Mouse (Mus musculus) lung, postnatal 0 days (tissue): ENCODE measurements around the gene Gpr65. TPM values are rescaled to one million over a fixed set of nuclear protein-coding genes. Genes with fewer than 3 reads are reported as not detected.

Experiments
- ATAC-seq: fragments of 200-750 bp; cut with Nextera tagmentation; 2 replicates; pipeline ENCODE4 v1.8.0; 2017; ENCODE audit warnings: moderate library complexity
- DNase-seq: peaks from one replicate; pipeline ENCODE4 v3.0.0-alpha.2; 2016; ENCODE audit warnings: low spot score
- H3K27ac ChIP-seq: fragments of 300-500 bp; sonication (generic); 2 replicates; pipeline ENCODE4 v1.5.1; 2014; ENCODE audit warnings: antibody characterized with exemption, mild to moderate bottlenecking, low read length, mixed read lengths
- H3K27me3 ChIP-seq: fragments of 300-500 bp; sonication (generic); replicated peaks from 2 replicates; pipeline ENCODE4 v1.6.1; 2014; ENCODE audit warnings: low read length, mixed read lengths; ENCODE audit not compliant: insufficient read depth
- H3K36me3 ChIP-seq: fragments of 300-500 bp; sonication (generic); 2 replicates; pipeline ENCODE4 v1.6.1; 2014; ENCODE audit warnings: low read length, mixed read lengths; ENCODE audit not compliant: insufficient read depth
- H3K4me1 ChIP-seq: fragments of 300-500 bp; sonication (generic); 2 replicates; pipeline ENCODE4 v1.6.1; 2014; ENCODE audit warnings: antibody characterized with exemption, low read depth, low read length, mixed read lengths; ENCODE audit not compliant: insufficient read depth
- H3K4me2 ChIP-seq: fragments of 300-500 bp; sonication (generic); replicated peaks from 2 replicates; pipeline ENCODE4 v1.6.1; 2014; ENCODE audit warnings: low read depth, mild to moderate bottlenecking, low read length, moderate library complexity, mixed read lengths
- H3K4me3 ChIP-seq: fragments of 300-500 bp; sonication (generic); 2 replicates; pipeline ENCODE4 v1.5.1; 2014; ENCODE audit warnings: low read depth, low read length
- H3K9ac ChIP-seq: fragments of 300-500 bp; sonication (generic); replicated peaks from 2 replicates; pipeline ENCODE4 v1.6.1; 2014; ENCODE audit warnings: low read depth, mild to moderate bottlenecking
- H3K9me3 ChIP-seq: fragments of 300-500 bp; sonication (generic); 2 replicates; pipeline ENCODE4 v1.6.1; 2016; ENCODE audit warnings: low read length, mixed read lengths
- CTCF ChIP-seq: IDR thresholded peaks from 2 replicates; pipeline ENCODE4 v1.5.1; 2016; ENCODE audit warnings: antibody characterized with exemption, mild to moderate bottlenecking
- EP300 ChIP-seq: IDR thresholded peaks from 2 replicates; pipeline ENCODE4 v1.6.1; 2016; ENCODE audit warnings: antibody characterized with exemption, mild to moderate bottlenecking, control low read depth
- WGBS: fragments of 180-500 bp; shearing (Covaris S2); extraction: QIAGEN DNeasy Blood & Tissue Kit; methylation state at CpG from one replicate; pipeline ENCODE4 v1.1.7; 2014; 5-methylcytosine and 5-hydroxymethylcytosine counted together
- polyA plus RNA-seq: library from polyadenylated mRNA; unstranded; fragments of >200 nt; fragmentation: Nextera tagmentation; extraction: Ambion mirVana; gene quantifications from 2 replicates; pipeline ENCODE4 v1.2.1, GENCODE M21; 2015

The Gpr65 gene
- polyA plus RNA-seq, 1 experiment from 2014 or later = 2.3 TPM

DNA sequence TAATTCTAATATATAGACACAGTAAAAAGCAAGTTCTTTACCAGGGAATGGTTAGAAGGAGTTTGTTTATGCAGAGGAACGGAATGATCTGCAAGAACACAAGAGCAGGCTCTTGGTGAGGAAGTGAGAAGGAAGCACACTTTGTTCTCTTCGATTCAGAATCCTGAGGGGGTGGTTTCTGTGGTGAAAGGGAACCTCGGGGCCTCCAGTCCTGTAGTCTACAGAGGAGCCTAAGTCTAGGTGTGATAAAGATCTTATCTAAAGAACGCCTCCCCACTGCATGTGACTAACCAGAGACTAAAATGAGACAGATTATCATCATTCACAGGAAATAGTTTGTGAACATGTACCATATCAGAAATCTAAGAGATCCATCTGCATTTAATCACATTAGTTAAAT is 21.6 kb upstream of the Gpr65 start:
- Histone ChIP-seq H3K27me3 (no peaks in the 10 kb centered on the region), H3K36me3 (no peaks in the 10 kb centered on the region), H3K9ac (no peak overlapping the region), H3K4me1 (no peaks in the 10 kb centered on the region), H3K27ac (no peak overlapping the region), H3K4me2 (no peak overlapping the region), H3K4me3 (no peak overlapping the region), H3K9me3 (no peaks in the 10 kb centered on the region)
- WGBS = 36% methylated on average over 4 of the region's 4 CpGs
- ATAC-seq (no peak), DNase-seq (no peak)
- TF ChIP-seq EP300 (no peak), CTCF (no peak)

DNA sequence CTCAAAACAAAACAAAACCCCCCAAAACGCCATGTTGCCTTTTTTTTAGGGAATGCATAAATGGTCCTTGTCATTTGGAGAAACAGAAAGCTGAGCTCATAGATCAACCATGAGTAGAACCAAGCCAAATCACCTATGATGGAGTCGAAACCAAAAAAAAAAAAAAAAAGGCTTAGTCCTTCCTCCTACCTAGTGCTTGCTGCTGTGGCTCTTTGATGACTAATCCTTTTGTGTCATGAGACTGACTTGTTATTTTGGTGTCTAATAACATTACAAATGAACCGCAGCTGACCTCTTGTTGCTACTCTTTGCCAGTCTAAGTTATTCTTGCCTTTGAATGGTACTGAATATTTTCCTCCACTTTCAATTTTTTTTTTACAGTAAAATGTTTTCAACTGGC is 18.8 kb upstream of the Gpr65 start:
- H3K36me3 ChIP-seq = no peaks in the 10 kb centered on the region
- no peaks in the 10 kb centered on the region for H3K4me1 ChIP-seq
- H3K27me3 ChIP-seq = no peaks in the 10 kb centered on the region
- no peak for DNase-seq
- no peak overlapping the region for H3K4me3 ChIP-seq
- 79% methylated on average over 3 of the region's 3 CpGs for WGBS
- no peaks in the 10 kb centered on the region for H3K9me3 ChIP-seq
- H3K27ac ChIP-seq = no peak overlapping the region
- no peak overlapping the region for H3K9ac ChIP-seq
- no peak for ATAC-seq
- H3K4me2 ChIP-seq = no peak overlapping the region
- no peak for TF ChIP-seq EP300
- no peak for TF ChIP-seq CTCF

DNA sequence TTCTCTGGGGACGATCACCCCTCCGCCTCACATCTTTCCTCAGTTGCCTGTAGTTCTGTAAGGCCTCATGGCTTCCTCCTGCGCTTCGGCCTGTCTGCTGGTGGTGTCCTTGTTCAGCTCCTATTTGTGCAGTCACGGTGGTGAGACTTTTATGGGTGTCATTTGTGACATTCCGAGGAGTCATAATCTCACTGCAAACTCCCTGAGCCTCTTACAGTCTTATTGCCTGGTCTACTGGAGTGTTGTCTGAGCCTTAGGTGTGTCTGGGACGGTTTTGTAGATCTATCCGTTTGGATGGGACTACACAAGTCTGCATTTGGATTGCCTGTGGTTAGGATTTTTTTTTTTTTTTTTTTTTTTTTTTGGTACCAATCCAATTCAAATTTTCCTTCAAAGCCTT is 18.1 kb upstream of the Gpr65 start:
- no peaks in the 10 kb centered on the region for H3K9me3 ChIP-seq
- H3K27ac ChIP-seq = no peak overlapping the region
- H3K4me3 ChIP-seq = no peak overlapping the region
- no peak for DNase-seq
- no peak overlapping the region for H3K9ac ChIP-seq
- WGBS = 87% methylated on average over 8 of the region's 8 CpGs
- no peaks in the 10 kb centered on the region for H3K4me1 ChIP-seq
- H3K36me3 ChIP-seq = no peaks in the 10 kb centered on the region
- no peak for ATAC-seq
- no peak overlapping the region for H3K4me2 ChIP-seq
- no peak for TF ChIP-seq EP300
- no peak for TF ChIP-seq CTCF
- no peaks in the 10 kb centered on the region for H3K27me3 ChIP-seq

DNA sequence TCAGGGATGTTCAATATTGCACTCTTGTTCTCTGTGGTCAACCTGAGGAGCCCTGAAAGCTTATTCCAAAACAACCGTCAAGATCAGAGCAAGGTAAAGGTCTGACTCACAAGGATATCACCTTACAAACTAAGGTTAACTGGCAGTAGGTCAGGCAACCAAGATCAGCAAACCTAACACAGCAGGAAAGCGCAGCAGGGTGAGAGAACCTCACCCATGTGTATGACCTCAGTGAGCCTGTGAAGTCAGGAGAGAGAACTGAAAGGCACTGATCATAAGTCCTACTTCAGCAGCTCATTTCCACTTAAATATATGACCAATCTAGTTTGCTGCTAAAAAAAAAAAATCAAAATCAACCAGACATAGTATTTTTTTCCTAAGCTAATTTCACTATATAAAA is 16.0 kb upstream of the Gpr65 start:
- Histone ChIP-seq H3K36me3 (no peaks in the 10 kb centered on the region), H3K27me3 (no peaks in the 10 kb centered on the region), H3K27ac (no peak overlapping the region), H3K9me3 (no peaks in the 10 kb centered on the region), H3K4me2 (no peak overlapping the region), H3K9ac (no peak overlapping the region), H3K4me3 (no peak overlapping the region), H3K4me1 (0 out of 2 replicates have a peak, but pooled peaks cover 3% of the 10 kb centered on the region)
- TF ChIP-seq EP300 (no peak), CTCF (no peak)
- DNase-seq (no peak), ATAC-seq (no peak)
- WGBS = 79% methylated on average over 2 of the region's 2 CpGs

DNA sequence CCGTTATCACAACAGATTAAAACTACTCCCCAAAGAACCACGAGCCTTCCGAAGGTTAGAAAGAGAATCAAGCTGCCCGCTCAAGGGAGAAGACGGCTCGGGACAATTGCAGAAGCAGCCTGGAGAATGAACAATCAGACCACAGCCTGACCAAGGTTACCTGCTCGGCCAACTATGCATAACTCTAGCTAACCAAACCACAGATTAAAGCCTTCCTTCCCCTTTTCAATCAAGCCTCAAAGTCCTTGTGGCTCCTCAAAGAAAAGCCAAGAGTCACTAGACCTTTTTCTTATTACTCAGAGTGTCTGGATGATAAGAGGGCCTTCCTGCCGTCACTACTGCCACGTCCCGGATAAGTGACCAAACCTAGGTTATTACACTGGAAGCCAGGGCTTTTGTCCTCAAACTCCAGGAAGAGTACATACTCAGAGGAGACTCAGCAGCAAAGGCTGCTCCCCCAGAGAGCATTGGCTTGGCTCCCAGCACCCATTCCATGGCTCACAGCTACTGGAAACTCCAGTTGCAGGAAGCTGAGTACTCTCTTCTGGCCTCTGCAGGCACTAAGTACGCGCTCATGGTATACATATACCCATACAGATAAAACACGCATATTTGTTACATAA is 13.0 kb upstream of the Gpr65 start:
- DNase-seq (peak; percentile 82), ATAC-seq (peak; percentile 74)
- Histone ChIP-seq H3K9ac (no peak overlapping the region), H3K9me3 (no peaks in the 10 kb centered on the region), H3K27me3 (no peaks in the 10 kb centered on the region), H3K4me3 (no peak overlapping the region), H3K4me2 (no peak overlapping the region), H3K4me1 (0 out of 2 replicates have a peak, but pooled peaks cover 3% of the 10 kb centered on the region), H3K27ac (peak overlapping the region; percentile 32; the same call in 1 of the 2 replicates), H3K36me3 (no peaks in the 10 kb centered on the region)
- WGBS = 60% methylated on average over 13 of the region's 13 CpGs
- peak; percentile 67; the same call in 1 of the 2 replicates for TF ChIP-seq EP300
- TF ChIP-seq CTCF = no peak; the same call in 1 of the 2 replicates

DNA sequence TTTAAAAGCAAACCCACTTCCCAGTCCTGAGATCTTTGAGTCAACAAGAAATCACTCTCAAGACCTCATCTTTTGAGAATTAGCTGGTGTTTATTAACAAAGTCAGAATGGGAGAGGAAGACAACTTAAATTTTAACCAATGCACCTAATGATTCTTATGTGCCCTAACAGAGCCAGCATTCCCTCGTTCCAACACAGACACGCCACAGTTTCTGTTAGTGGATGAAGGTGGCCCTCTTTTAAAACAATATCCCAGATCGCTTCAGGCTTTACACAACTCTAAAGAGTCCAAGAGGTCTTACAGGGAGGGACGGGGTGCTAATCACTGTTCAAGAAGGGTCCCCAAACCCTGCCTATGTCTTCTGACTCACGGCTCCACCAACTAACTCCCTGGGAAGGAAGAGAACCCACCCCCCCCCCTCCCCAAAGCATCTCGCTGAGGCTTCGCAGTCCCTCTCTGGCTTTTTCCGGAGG is 10.0 kb upstream of the Gpr65 start:
- no peak for TF ChIP-seq CTCF
- TF ChIP-seq EP300 = no peak
- H3K4me3 ChIP-seq = peak overlapping the region; percentile 92
- H3K27ac ChIP-seq = peak overlapping the region; percentile 94
- no peaks in the 10 kb centered on the region for H3K36me3 ChIP-seq
- no peaks in the 10 kb centered on the region for H3K9me3 ChIP-seq
- H3K4me1 ChIP-seq = 0 out of 2 replicates have a peak, but pooled peaks cover 3% of the 10 kb centered on the region
- H3K4me2 ChIP-seq = peak overlapping the region; percentile 64
- no peak for ATAC-seq
- peak; percentile 26 for DNase-seq
- under 1% methylated on average over 7 of the region's 8 CpGs for WGBS
- no peaks in the 10 kb centered on the region for H3K27me3 ChIP-seq
- peak overlapping the region; percentile 72 for H3K9ac ChIP-seq
